Mouse (Mus musculus): Measurements from ENCODE around the gene Wdhd1. TPM values are rescaled to one million over a fixed set of nuclear protein-coding genes. Genes with fewer than 3 reads are reported as not detected.

Wdhd1 gene
- total RNA-seq, 2 experiments from 2014 or later: 40.3 to 82.9 TPM

- no peak for ATAC-seq (replicated peaks; ENCODE audit: low FRiP score, poor library complexity, severe bottlenecking)
These were observed 50.7 kb downstream of the Wdhd1 start for GRCm38 (mm10) chr14:47225931-47226330.

GRCm38 (mm10) chr14:47224476-47225325 is 52.0 kb downstream of the Wdhd1 start:
- no peak for ATAC-seq (replicated peaks; ENCODE audit: low FRiP score, poor library complexity, severe bottlenecking)

- ATAC-seq (replicated peaks; ENCODE audit: low FRiP score, poor library complexity, severe bottlenecking): peak; percentile 41
These were observed 53.8 kb downstream of the Wdhd1 start for GRCm38 (mm10) chr14:47222631-47223450.

GRCm38 (mm10) chr14:47221567-47221966 is 55.1 kb downstream of the Wdhd1 start:
- peak; percentile 69 for ATAC-seq (replicated peaks; ENCODE audit: low FRiP score, poor library complexity, severe bottlenecking)

- no peak for ATAC-seq (replicated peaks; ENCODE audit: low FRiP score, poor library complexity, severe bottlenecking)
These were observed 56.2 kb downstream of the Wdhd1 start for GRCm38 (mm10) chr14:47220231-47221025.

GRCm38 (mm10) chr14:47218766-47219606 is 57.7 kb downstream of the Wdhd1 start:
- ATAC-seq (replicated peaks; ENCODE audit: low FRiP score, poor library complexity, severe bottlenecking): no peak

- no peak for ATAC-seq (replicated peaks; ENCODE audit: low FRiP score, poor library complexity, severe bottlenecking)
These were observed 60.1 kb downstream of the Wdhd1 start for GRCm38 (mm10) chr14:47216541-47216940.

- ATAC-seq (replicated peaks; ENCODE audit: low FRiP score, poor library complexity, severe bottlenecking): no peak
These were observed 62.3 kb downstream of the Wdhd1 start for GRCm38 (mm10) chr14:47214367-47214766.

GRCm38 (mm10) chr14:47213305-47213704 is 63.4 kb downstream of the Wdhd1 start:
- ATAC-seq (replicated peaks; ENCODE audit: low FRiP score, poor library complexity, severe bottlenecking): no peak

GRCm38 (mm10) chr14:47209669-47210164 is 66.9 kb downstream of the Wdhd1 start:
- no peak for ATAC-seq (replicated peaks; ENCODE audit: low FRiP score, poor library complexity, severe bottlenecking)

- peak; percentile 72 for ATAC-seq (replicated peaks; ENCODE audit: low FRiP score, poor library complexity, severe bottlenecking)
These were observed 67.8 kb downstream of the Wdhd1 start for GRCm38 (mm10) chr14:47208564-47209493.

- ATAC-seq (replicated peaks; ENCODE audit: low FRiP score, poor library complexity, severe bottlenecking): peak; percentile 16; the same call in 1 of the 2 replicates
These were observed 70.1 kb downstream of the Wdhd1 start for GRCm38 (mm10) chr14:47206601-47207000.

- ATAC-seq (replicated peaks; ENCODE audit: low FRiP score, poor library complexity, severe bottlenecking): peak; percentile 74
These were observed 71.2 kb downstream of the Wdhd1 start for GRCm38 (mm10) chr14:47205270-47205972.

- ATAC-seq (replicated peaks; ENCODE audit: low FRiP score, poor library complexity, severe bottlenecking): no peak
These were observed 79.3 kb downstream of the Wdhd1 start for GRCm38 (mm10) chr14:47197340-47197739.

GRCm38 (mm10) chr14:47196711-47197110 is 79.9 kb downstream of the Wdhd1 start:
- ATAC-seq (replicated peaks; ENCODE audit: low FRiP score, poor library complexity, severe bottlenecking): no peak

- ATAC-seq (replicated peaks; ENCODE audit: low FRiP score, poor library complexity, severe bottlenecking): no peak
These were observed 82.6 kb downstream of the Wdhd1 start for GRCm38 (mm10) chr14:47194096-47194495.

GRCm38 (mm10) chr14:47193506-47193905 is 83.2 kb downstream of the Wdhd1 start:
- no peak for ATAC-seq (replicated peaks; ENCODE audit: low FRiP score, poor library complexity, severe bottlenecking)

Data from erythroblast, adult 5-6 weeks (primary cell).